Mouse (Mus musculus) T-helper 17 cell (primary cell): ENCODE measurements around the gene Camk2n2.

ENCODE experiments used
- in situ Hi-C, 2 experiments: fragments of 300-600 bp; cut with MboI, MseI; formaldehyde crosslinking; loops; 1 replicate in 1 of 2; 2 replicates in 1 of 2; pipeline ENCODE4 v1.15.1; 2025; ENCODE audit warnings: high pct_unique_total_duplicates in 2 of 2

Gene Camk2n2

DNA sequence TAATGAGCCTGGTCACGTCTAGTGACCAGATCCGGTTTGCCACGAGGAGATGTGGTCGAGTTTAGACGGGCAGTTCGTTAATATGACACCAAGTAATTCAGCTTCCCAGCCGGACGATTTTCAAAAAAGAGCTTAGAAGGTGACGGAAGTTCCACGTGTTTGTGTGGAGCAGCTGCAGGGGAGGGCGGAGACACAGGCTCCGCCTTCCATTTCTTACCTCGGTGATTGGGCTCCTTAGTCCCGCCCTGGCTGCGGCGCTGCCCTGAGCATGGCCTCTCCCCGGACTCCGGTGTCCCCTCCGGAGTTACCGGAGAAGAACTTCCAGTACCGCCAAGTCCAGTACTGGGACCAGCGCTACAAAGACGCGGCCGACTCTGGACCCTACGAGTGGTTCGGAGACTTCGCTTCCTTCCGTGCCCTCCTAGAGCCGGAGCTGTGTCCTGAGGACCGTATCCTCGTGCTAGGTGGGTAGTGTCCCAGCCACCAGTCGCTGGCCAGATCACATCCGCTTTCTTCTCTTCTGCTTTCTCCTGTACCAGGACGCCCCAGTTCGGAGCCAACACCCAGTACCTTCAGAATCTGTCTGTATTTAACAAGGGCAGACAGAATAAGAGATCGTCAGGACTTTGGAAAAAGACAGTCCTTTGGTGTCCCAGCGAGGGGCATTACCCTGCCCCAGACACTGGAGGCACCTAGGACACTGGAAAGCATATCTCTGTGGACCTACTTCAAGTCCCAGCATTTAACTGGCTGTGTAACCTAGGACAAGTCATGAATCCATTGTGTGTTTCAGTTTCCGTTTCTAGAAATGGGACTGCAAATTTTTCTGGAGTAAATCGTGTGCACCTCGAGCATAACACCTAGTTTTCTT lies 9.5 kb downstream of the Camk2n2 start, which contains the start of the genes Eef1akmt4, Gm49333 and Alg3:
Gene Eef1akmt4 (plus strand): TSS at position 237 of the 871 bp plus-strand sequence.
Gene Gm49333 (plus strand): TSS at position 254 of the 871 bp plus-strand sequence.
Gene Alg3 (minus strand): TSS at position 379 of the 871 bp plus-strand sequence.
- in situ Hi-C loops = loop anchor here in 1 of 2 experiments (5.0 kb wide), 2 partner anchors 61 to 726 kb away; no protein-coding TSS in a partner anchor

DNA sequence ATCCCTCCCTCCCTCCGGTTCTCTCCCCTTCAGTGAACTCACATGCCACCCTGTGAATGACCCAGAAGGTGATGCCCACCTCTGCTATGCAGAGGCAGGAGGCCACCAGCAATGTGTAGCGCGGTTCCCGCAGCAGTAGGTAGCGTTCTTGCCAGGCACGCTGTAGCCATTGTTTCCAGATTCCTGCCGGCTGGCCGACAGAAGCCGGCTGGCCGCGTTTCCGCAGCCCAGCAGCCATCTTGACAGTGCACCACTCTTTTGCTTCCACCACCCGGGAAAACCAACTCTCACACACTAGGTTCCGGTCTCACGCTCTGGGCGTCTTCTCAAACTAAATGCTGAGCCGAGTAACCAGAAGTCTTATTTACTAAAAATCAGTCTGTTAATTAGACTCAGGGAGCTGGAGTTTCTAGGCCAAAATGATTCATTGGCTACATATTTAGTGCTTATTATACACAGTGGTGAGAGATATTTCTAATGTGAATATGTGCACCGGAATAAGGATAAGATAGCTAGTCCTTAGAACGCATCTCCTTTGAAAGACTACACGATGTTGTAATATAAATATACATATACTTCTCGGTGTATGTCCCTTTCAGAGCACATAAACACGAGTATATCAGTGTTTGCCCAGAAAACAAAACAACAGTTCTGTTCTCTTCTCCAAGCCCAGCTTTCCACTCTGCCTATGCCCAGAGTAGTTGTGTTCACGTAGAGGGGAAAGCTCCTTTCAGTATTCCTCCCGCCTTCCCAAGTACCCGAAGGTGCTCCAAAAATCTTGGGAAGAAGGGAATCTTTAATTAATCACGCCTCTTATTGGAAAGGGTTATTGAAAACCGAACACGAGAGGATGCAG lies 10.4 kb downstream of the Camk2n2 start:
- in situ Hi-C loops = loop anchor here in 1 of 2 experiments (5.0 kb wide), 2 partner anchors 62 to 727 kb away; no protein-coding TSS in a partner anchor

DNA sequence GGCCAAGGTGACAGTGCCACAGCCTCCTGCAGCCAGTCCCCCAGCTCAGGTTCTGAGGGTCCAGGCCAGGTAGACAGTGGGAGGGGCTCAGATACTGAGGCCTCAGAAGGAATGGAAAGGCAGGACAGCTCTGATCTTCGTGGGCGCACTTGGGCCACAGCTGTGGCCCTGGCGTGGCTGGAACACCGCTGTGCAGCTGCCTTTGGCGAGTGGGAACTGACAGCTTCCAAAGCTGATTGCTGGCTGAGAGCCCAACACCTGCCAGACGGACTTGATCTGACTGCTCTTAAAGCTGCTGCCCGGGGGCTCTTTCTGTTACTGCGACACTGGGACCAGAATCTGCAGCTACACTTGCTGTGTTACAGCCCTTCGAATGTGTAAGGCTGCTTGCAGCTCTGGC lies 16.4 kb downstream of the Camk2n2 start:
- in situ Hi-C loops = loop anchor here (5.0 kb wide), 3 partner anchors 42 to 97 kb away; partner anchors contain the start of gene Abcf3 (in 1 of the 2)

DNA sequence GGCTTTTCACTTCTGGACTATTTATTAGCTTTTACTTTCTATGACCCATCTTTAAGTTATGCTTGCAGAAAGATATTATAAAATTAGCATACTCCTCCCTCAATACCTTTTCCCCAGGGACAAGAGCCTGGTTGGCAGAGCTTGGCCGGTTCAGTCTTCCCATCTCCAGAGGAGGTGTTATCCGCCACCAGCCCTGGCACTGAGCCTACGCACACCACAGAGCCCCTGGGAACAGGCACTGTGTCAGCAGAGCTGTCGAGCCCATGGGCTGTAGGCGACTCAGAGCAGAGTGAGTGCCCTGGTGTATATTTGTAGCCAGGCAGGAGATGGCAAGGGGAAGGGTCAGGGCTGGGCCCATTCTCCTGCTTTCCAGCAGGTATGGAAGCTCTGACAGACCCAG lies 20.6 kb downstream of the Camk2n2 start:
- in situ Hi-C loops = loop anchor here (5.0 kb wide), 2 partner anchors 38 to 93 kb away; no protein-coding TSS in a partner anchor

DNA sequence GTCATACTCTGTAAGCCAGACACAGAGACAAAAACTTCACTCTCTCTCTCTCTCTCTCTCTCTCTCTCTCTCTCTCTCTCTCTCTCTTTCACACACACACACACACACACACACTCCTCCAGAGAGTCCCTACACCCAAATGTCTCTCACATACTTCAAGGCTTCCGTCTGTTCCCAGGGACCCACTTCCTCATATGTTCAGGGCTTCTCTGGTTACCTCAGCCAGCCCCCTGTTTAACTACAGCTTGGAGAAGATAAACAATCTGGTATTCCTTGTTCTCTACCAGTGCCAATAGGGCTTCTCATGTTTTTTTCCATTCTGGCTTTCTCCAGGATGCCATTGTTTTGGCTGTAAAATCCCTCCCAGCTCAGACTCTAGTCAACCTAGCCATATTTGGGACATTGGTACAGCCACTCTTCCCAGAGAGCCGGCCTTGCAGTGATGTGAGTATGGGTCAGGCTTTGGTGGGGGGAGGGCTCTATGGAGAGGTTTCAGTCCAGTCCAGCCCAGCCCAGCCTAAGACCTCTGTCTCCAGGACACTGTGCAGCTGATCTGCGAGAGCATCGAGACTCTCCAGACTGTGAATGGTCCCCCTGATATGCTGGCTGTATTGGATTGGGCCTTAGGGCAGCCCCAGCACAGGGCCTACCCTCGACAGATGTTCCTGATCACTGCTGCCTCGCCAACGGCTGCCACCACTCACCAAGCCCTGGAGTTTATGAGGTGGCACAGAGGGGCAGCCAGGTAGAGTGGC lies 24.2 kb downstream of the Camk2n2 start:
- in situ Hi-C loops = no loop called here

DNA sequence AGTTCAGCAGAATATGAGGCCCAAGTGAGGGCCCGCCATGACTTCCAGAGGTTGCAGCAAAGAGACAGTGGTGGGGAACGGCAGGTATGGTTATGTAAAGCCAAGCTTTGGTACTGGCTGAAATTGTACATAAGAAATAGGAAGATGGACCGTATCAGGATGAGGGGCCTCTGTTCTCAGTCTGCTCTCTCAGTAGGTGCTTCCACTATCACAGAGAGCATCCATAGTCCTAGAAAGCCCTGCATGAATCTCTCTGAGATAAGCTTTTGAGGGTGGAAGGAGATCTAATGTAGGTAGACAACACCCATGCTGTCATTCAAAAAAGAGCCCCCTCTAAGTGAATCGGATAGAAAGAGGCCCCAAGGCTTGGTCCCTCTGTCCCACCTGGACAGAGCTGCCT lies 25.4 kb downstream of the Camk2n2 start:
- in situ Hi-C loops = no loop called here

DNA sequence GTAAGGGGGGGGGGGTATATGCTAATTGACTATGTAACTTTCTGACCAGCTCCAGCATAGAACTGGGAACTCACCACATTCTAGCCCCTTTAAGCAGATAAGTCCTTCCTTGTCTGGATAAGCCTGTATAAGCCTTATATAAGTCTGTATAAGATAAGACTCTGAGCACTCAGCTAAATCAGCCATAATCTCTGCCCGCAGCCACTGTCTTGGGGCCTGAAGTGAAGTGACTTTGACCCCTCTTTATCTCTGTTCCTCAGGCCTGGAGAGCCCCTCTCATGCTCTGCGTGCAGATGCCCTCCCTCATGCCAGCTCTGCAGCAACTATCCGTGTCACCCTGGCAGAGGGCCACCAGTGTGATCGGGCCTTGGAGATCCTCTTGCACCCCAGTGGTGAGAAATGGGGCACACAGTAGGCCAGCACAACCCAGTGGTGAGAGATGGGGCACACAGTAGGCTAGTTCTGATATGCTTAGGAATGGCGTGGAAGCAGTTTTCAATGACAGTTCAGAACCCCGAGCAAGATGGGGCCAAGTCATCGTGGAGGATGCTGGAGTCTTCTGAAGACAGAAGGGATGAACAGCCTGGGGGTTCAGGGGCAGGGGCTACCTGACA lies 25.9 kb downstream of the Camk2n2 start:
- in situ Hi-C loops = no loop called here

DNA sequence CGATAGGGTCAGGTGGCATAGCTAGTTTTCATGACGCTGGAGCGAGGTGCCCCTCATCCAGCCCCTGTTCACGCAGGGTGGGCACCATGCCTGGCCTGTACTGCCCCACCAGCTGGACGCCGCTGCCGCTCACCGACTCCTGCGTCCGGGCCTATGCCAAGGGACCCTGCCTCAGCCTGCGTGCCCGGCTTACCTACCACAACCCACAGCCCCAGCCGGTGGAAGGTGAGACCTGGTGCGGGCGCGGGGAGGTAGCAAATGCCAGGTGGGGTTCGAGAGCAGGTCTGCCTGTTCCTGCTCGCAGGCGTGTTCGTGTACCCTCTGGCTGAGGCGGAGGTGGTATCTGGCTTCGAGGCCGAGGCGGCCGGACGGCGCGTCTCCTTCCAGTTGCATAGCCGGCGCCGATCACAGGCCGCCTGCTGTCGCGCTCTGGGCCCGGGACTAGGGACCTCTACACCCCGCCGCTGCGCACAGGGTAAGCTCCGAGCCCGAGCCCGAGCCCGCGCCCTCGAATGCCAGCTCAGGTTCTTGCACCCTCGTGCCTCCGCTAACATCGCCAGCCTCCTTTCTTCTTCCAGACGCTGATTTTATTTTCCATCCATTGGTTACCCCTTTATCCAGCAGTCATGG lies 29.9 kb downstream of the Camk2n2 start:
- in situ Hi-C loops = no loop called here

DNA sequence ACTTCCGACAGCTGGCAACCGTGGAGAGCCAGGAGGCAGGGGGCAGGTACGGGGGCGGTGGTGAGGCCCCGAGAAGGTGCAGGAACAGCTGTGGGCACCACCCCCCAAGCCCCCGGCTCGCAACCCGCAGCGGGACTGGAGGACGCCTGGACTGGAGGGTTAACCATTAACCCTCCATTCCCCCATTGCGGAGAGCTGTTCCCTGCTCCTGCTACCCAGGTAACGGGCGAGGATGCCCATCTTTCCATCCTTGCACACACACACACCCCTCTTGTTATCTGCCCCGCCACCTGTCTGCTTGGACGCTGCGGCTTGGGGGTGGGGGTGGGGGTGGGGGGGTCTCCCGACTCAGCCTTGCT lies 30.4 kb downstream of the Camk2n2 start:
- in situ Hi-C loops = no loop called here

DNA sequence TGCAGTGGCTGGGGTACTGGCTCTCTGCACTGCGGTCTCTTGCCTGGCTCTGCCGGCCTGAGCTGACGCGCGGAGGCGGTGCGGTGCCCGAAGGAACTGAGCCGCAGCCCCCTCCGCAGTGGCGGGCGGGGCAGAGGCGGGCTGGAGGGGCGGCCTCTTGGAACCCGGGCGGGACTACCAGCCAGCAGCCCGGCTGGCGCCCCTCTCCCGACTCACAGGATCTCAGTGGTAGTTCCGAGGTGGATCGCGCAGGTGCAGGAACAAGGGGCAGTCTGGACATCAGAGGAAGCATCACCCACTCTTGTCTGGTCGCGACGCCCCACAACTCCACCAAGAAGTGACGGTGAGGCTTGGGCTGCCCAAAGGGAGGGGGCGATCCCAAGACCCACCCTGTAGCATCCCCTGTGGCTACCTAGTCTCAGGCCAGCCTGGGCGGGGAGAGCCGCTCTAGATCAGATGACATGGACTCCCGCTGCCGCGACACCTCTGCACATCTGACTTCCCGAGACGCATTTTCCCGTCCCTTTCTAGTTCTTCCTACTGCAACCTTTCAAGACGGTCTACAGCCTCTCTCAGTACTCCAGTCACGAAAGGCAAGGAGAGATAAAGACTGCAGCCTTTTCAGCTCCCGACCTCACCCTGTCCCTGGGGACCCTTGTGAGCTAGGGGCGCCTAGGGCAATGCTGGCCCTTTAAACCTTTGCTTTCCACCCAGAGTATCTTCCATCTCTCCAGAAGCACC lies 31.0 kb downstream of the Camk2n2 start:
- in situ Hi-C loops = no loop called here

DNA sequence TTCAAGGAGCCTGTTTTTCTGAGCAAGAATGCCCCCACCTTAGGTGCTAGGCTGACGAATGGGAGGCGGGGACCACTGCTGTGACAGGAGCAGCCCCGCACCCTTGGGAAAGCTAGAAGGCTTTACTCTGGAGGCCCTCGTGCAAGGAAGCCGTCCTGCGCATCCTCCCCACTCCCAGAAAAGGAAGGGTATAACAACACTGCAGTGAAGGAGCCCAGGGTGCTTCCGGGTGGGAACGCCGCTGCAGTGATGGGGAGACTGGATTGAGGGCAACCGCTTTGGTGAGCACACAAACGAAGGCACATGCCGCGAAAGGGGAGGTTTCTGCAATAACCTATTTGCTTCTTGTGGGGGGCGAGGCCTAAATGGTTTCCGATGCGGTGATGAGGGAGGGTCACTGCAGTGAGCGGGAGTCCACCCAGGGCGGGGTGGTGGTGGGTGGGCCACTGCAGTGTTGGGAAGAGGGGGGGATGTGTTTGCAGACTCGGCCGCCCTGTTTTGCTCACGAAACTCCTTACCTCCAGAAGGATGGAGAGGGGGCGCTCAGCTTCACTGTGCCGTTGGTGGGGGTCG lies 31.6 kb downstream of the Camk2n2 start, which contains the start of gene Vwa5b2:
Gene Vwa5b2 (plus strand): TSS at position 106 of the 573 bp plus-strand sequence.
- in situ Hi-C loops = no loop called here
